Mouse (Mus musculus) lung, adult 2 months (tissue): ENCODE measurements around the gene Dock3. TPM values are rescaled to one million over a fixed set of nuclear protein-coding genes. Genes with fewer than 3 reads are reported as not detected.

Experiments used
- DNase-seq: peaks from one replicate; pipeline ENCODE4 v3.0.0; 2022
- H3K4me1 ChIP-seq: fragments of 200-500 bp; 2 replicates; pipeline ENCODE4 v1.6.1; 2011; ENCODE audit warnings: low read length; ENCODE audit not compliant: control insufficient read depth, insufficient read depth
- H3K4me3 ChIP-seq: fragments of 200-500 bp; replicated peaks from 2 replicates; pipeline ENCODE3; 2011; ENCODE audit warnings: low read depth, mild to moderate bottlenecking, control low read depth, low read length; ENCODE audit errors: extremely low read depth
- CTCF ChIP-seq: fragments of 200-500 bp; IDR thresholded peaks from 2 replicates; pipeline ENCODE4 v1.5.1; 2011; ENCODE audit warnings: mild to moderate bottlenecking, low read length, control low read depth; ENCODE audit not compliant: insufficient read depth
- POLR2A ChIP-seq: fragments of 200-500 bp; IDR thresholded peaks from 2 replicates; pipeline ENCODE4 v1.6.1; 2011; ENCODE audit warnings: low read depth, mild to moderate bottlenecking, control low read depth, low read length, borderline replicate concordance; ENCODE audit errors: extremely low read depth
- WGBS: fragments of 180-500 bp; shearing (Covaris S2); methylation state at CpG from one replicate; pipeline ENCODE4 v1.1.7; 2018; 5-methylcytosine and 5-hydroxymethylcytosine counted together
- polyA plus RNA-seq: library from polyadenylated mRNA; depleted of rRNA; stranded (reverse); fragments of >200 nt; gene quantifications from 2 replicates; pipeline ENCODE4 v1.2.3, GENCODE M21; 2012

Gene Dock3
- polyA plus RNA-seq, 1 experiment: 0.09 TPM

DNA sequence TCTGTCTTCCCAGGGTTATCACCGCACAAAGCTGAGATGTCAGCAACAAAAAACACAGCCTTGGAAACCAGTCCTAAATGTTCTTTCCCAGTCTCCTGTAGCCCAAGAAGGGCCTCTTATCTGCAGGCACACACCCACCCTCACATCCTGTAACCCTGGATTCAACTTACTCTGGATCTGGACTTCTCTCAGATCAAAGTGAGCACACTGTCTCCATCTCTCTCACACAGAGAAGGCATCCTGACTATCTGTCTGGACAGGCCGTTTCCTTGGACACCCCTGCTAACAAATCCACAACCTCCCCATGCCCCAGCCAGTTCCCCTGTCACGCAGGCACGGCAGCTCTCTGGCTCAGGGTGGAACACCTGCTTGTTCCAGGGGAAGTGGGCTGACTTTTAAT is 40.6 kb upstream of the Dock3 start:
- no peaks in the 10 kb centered on the region for H3K4me1 ChIP-seq
- no peak for DNase-seq
- 43% methylated on average over 4 of the region's 4 CpGs for WGBS
- no peak for TF ChIP-seq CTCF
- TF ChIP-seq POLR2A: no peak
- no peak overlapping the region for H3K4me3 ChIP-seq

DNA sequence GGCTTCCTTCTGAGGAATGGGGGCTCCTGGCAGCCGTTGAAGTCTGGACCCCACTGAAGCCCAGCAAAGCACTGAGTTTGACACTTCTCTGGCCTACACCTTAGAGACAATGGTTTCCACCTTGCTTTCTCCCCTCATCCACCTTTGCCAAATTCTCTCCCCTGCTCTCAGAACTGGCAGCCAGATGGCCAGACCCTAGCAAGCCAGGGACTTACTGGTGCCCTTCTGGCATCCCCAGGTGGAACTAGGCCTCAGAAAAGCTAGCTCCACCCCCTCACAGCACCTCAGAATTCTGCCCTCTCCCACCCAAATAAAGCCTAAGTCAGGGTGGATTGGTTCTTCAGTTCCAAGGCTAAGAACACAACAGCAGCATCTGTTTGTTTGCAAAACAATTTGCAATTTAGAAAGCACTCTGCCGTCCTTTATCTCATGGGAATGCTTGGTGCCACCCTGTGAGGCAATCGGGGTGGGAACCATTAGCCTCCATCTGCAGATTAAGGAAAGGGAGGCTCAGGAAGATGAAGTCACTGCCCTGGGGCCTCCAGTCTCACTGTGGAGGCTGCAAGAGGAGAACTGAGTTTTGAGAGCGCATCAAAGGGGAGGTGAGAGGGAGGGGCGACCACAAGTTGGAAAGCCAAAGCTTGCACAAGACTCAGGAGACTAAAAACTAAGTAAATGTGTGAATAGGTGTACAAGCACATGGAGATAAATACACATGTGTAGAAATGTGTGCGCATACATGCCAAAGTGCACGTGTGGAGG is 39.6 kb upstream of the Dock3 start:
- Histone ChIP-seq H3K4me3 (no peak overlapping the region), H3K4me1 (no peaks in the 10 kb centered on the region)
- 71% methylated on average over 7 of the region's 7 CpGs for WGBS
- no peak for DNase-seq
- TF ChIP-seq POLR2A: no peak
- no peak for TF ChIP-seq CTCF

GRCm38 (mm10) chr9:107269772-107270171 is 38.1 kb upstream of the Dock3 start:
- no peaks in the 10 kb centered on the region for H3K4me1 ChIP-seq
- WGBS: 95% methylated on average over 1 of the region's 1 CpGs
- DNase-seq: no peak
- TF ChIP-seq CTCF (no peak), POLR2A (no peak)
- H3K4me3 ChIP-seq: no peak overlapping the region

DNA sequence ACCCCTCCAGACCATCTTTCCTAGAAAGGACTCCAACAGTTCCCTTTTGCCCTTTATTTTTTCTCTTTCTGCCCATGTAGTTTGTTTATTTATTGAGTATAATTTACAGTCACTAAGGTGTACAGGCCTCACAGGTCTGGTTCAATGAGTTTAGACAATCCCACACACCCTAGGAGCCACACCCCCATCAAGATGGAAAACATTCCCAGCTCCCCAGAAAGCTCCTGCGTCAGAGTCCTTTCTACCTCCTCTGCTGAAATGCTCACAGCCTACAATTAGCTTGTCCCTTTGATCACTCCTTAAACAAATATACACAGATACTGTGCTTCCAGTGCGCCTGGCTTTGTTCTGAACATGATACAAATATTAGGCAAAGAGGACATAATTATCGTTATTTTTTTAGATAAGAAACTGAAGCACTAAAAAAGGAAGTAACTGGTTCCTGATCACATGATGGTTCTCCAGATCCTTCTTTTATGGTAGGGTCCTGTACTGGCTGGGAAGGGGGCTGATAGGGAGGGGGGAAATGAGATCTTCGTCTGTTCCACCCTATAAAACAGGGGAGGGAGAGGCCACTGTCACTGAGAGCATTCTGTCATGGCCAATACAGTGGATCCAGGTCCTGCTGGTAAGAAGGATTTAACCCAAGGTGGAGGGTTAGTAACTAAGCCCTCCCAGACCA is 36.2 kb upstream of the Dock3 start:
- Histone ChIP-seq H3K4me3 (no peak overlapping the region), H3K4me1 (no peaks in the 10 kb centered on the region)
- no peak for DNase-seq
- TF ChIP-seq POLR2A (no peak), CTCF (no peak)
- 18% methylated on average over 4 of the region's 4 CpGs for WGBS

- TF ChIP-seq POLR2A: no peak
- no peak for TF ChIP-seq CTCF
- WGBS: 50% methylated on average over 1 of the region's 1 CpGs
Observed at GRCm38 (mm10) chr9:107267028-107267427, 35.3 kb upstream of the Dock3 start.

DNA sequence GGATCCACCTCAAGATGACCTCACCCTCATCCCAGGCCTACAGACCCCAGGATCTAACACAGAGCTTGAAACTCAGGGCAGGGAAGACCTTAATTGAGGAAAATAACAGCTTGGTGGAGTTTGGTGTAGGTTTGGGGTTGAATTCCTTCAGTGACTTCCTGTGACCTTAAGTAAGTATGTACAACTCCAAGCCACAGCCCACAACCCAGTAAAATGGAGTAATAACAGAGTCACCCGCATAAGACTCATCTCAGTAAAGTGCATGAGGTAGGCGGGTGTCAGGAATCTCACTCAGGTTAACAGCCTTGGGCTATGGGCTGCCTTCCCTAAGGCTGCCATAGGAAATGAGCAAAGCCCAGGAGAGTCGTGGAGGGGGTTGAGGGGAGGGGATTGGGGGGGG is 33.0 kb upstream of the Dock3 start:
- no peaks in the 10 kb centered on the region for H3K4me1 ChIP-seq
- no peak overlapping the region for H3K4me3 ChIP-seq
- DNase-seq: no peak
- 65% methylated on average over 3 of the region's 3 CpGs for whole genome bisulfite sequencing
- TF ChIP-seq POLR2A (no peak), CTCF (no peak)

More at GRCm38 (mm10) chr9:107267028-107267427, 35.3 kb upstream of the Dock3 start:
- Histone ChIP-seq H3K4me1 (no peaks in the 10 kb centered on the region), H3K4me3 (no peak overlapping the region)
- no peak for DNase-seq

- no peak for DNase-seq
- H3K4me3 ChIP-seq: no peak overlapping the region
- WGBS: 84% methylated on average over 5 of the region's 5 CpGs
- TF ChIP-seq CTCF (no peak), POLR2A (no peak)
- no peaks in the 10 kb centered on the region for H3K4me1 ChIP-seq
Observed at GRCm38 (mm10) chr9:107263912-107264311, 32.2 kb upstream of the Dock3 start.

DNA sequence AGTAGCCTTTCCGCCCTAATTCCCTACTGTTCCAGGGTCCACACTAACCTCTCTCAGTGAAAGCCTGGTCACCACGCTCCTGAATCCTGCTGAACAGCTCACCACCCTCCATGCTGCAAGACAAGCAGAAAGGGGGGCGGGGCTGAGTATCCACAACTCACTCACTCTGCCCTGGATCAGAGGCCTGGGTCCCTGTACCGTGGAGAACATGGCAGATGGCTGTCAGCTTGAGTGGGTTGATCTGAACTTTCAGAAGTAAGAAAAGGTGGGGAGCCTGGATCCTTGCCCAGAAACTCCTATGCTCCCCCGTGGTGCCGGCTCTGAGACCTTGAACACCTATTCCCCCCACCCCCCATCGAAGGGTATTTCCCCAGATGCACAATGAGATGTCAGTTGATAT is 30.7 kb upstream of the Dock3 start:
- WGBS: 78% methylated on average over 7 of the region's 7 CpGs
- TF ChIP-seq POLR2A (no peak), CTCF (no peak)
- no peak for DNase-seq
- Histone ChIP-seq H3K4me3 (no peak overlapping the region), H3K4me1 (no peaks in the 10 kb centered on the region)

- no peak for DNase-seq
- Histone ChIP-seq H3K4me1 (no peaks in the 10 kb centered on the region), H3K4me3 (no peak overlapping the region)
- WGBS: 77% methylated on average over 6 of the region's 6 CpGs
- TF ChIP-seq POLR2A (no peak), CTCF (no peak)
Observed at GRCm38 (mm10) chr9:107261792-107262191, 30.1 kb upstream of the Dock3 start.

DNA sequence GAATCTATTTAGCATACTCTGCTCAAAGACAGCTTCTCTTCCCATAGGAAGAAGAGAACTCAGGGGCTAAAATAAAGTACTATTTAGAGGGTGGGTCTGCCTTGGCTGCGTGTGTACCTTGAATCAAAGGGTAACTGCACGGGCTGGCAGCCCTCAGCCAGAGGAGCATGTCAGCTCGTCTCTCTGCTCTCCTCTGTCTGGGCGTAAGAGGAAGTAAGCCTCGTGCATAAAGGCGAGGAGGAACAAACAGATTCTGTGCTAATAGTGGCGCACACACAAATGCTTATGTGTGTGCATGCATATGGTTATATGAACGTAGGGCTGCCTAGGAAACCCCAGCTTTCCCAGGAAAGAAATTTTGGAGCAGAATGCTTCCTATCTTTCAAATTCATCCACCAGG is 29.1 kb upstream of the Dock3 start:
- no peak overlapping the region for H3K4me3 ChIP-seq
- TF ChIP-seq POLR2A (no peak), CTCF (no peak)
- DNase-seq: no peak
- WGBS: 43% methylated on average over 8 of the region's 8 CpGs
- no peaks in the 10 kb centered on the region for H3K4me1 ChIP-seq
